Mouse (Mus musculus) intestine, postnatal 0 days (tissue): ENCODE results near the gene Iqgap1. TPM values are rescaled to one million over a fixed set of nuclear protein-coding genes. Genes with fewer than 3 reads are reported as not detected.

Source experiments
- ATAC-seq: fragments of 200-750 bp; cut with Nextera tagmentation; 2 replicates; pipeline ENCODE4 v1.8.0; 2017; ENCODE audit warnings: mild to moderate bottlenecking, moderate TSS enrichment, moderate library complexity
- H3K27ac ChIP-seq: fragments of 300-500 bp; sonication (generic); 2 replicates; pipeline ENCODE4 v1.5.1; 2014; ENCODE audit warnings: mild to moderate bottlenecking, low read depth, low read length, moderate library complexity
- H3K27me3 ChIP-seq: fragments of 300-500 bp; sonication (generic); replicated peaks from 2 replicates; pipeline ENCODE4 v1.6.1; 2014; ENCODE audit warnings: low read length, mixed read lengths; ENCODE audit not compliant: control insufficient read depth, insufficient read depth
- H3K36me3 ChIP-seq: fragments of 300-500 bp; sonication (generic); 2 replicates; pipeline ENCODE4 v1.6.1; 2014; ENCODE audit warnings: mild to moderate bottlenecking, moderate library complexity; ENCODE audit not compliant: control insufficient read depth, insufficient read depth
- H3K4me1 ChIP-seq: fragments of 300-500 bp; sonication (generic); replicated peaks from 2 replicates; pipeline ENCODE4 v1.6.1; 2014; ENCODE audit warnings: antibody characterized with exemption, low read length, mixed read lengths; ENCODE audit not compliant: control insufficient read depth, insufficient read depth
- H3K4me2 ChIP-seq: fragments of 300-500 bp; sonication (generic); replicated peaks from 2 replicates; pipeline ENCODE4 v1.6.1; 2014; ENCODE audit warnings: low read depth, mild to moderate bottlenecking, moderate library complexity
- H3K4me3 ChIP-seq: fragments of 300-500 bp; sonication (generic); 2 replicates; pipeline ENCODE4 v1.5.1; 2014; ENCODE audit warnings: low read depth, low read length
- H3K9ac ChIP-seq: fragments of 300-500 bp; sonication (generic); 2 replicates; pipeline ENCODE4 v1.6.1; 2014; ENCODE audit warnings: mild to moderate bottlenecking, low read depth, low read length
- H3K9me3 ChIP-seq: fragments of 300-500 bp; sonication (generic); 2 replicates; pipeline ENCODE4 v1.6.1; 2016; ENCODE audit warnings: mixed run types; ENCODE audit not compliant: control insufficient read depth
- CTCF ChIP-seq: sonication (generic); IDR thresholded peaks from 2 replicates; pipeline ENCODE4 v1.5.1; 2016; ENCODE audit warnings: low read depth, mild to moderate bottlenecking, control low read depth, antibody characterized with exemption, moderate library complexity
- WGBS: fragments of 180-500 bp; shearing (Covaris S2); extraction: QIAGEN DNeasy Blood & Tissue Kit; methylation state at CpG from one replicate; pipeline ENCODE4 v1.1.7; 2014; 5-methylcytosine and 5-hydroxymethylcytosine counted together
- polyA plus RNA-seq: library from polyadenylated mRNA; unstranded; fragments of >200 nt; fragmentation: Nextera tagmentation; extraction: Ambion mirVana; gene quantifications from 2 replicates; pipeline ENCODE4 v1.2.1, GENCODE M21; 2015

Iqgap1 gene
- polyA plus RNA-seq, 1 experiment from 2014 or later, result 32.3 TPM

DNA sequence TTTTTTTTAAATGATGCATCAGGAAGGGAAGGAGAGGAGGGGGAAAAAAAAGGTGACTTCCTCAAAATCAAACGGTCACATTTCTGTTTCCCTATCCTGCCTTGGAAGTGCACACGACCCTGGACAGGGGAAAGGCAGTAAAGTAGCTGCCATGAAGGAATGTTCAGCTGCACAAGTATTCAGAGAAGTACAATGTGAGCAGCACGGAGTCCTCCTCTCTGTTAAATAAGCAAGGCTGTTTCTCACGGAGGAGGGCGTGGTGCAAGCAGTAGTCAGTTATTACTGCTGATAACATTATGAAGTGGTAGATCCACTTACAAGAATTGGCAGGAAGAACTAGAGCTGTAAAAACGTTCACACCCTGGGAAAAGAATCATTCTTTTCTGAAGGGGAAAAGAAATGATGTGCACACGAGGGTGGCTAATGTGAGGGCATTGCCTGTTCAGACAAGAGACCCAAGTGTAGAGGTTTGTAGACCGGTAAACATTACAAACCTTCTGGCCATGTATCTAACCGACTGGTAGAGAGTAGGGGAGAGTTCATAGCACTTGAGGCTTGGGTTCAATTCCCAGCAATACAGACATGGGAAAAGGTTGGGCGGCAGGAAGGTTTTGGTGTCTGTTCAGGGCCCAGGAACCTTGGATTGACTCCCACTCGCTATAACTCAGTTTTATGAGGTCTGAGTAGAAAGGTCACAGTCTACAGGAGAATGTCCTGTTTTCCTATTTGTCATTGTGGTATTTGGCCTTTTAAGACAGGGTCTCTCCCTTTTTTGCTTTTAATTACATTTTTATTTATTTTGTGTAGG, 1.7 kb downstream of the Iqgap1 start:
- H3K36me3 ChIP-seq, result no peaks in the 10 kb centered on the region
- 27% methylated on average over 11 of the region's 11 CpGs for WGBS
- H3K9me3 ChIP-seq, result no peaks in the 10 kb centered on the region
- no peak for TF ChIP-seq CTCF
- peaks cover 6% of the 10 kb centered on the region; the same call in 1 of the 2 replicates for H3K4me1 ChIP-seq
- H3K9ac ChIP-seq, result no peak overlapping the region
- no peak overlapping the region for H3K4me3 ChIP-seq
- H3K4me2 ChIP-seq, result peak overlapping the region; percentile 38
- peak overlapping the region; percentile 54; the same call in 1 of the 2 replicates for H3K27ac ChIP-seq
- peak; percentile 83 for ATAC-seq
- H3K27me3 ChIP-seq, result no peaks in the 10 kb centered on the region

- H3K27me3 ChIP-seq, result no peaks in the 10 kb centered on the region
- no peak overlapping the region for H3K27ac ChIP-seq
- no peak for TF ChIP-seq CTCF
- H3K4me3 ChIP-seq, result no peak overlapping the region
- no peak overlapping the region for H3K4me2 ChIP-seq
- no peaks in the 10 kb centered on the region for H3K36me3 ChIP-seq
- H3K9me3 ChIP-seq, result no peaks in the 10 kb centered on the region
- ATAC-seq, result no peak
- 45% methylated on average over 4 of the region's 4 CpGs for WGBS
- no peak overlapping the region for H3K9ac ChIP-seq
- peaks cover 6% of the 10 kb centered on the region; the same call in 1 of the 2 replicates for H3K4me1 ChIP-seq
Observed at GRCm38 (mm10) chr7:80823267-80823666, 2.5 kb downstream of the Iqgap1 start.

- Histone ChIP-seq H3K4me1 (peaks cover 4% of the 10 kb centered on the region; the same call in 1 of the 2 replicates), H3K27me3 (no peaks in the 10 kb centered on the region), H3K9me3 (no peaks in the 10 kb centered on the region), H3K4me2 (no peak overlapping the region), H3K9ac (no peak overlapping the region), H3K4me3 (no peak overlapping the region), H3K27ac (no peak overlapping the region), H3K36me3 (no peaks in the 10 kb centered on the region)
- ATAC-seq, result no peak
- 68% methylated on average over 4 of the region's 4 CpGs for WGBS
- no peak for TF ChIP-seq CTCF
Observed at GRCm38 (mm10) chr7:80820838-80821237, 4.9 kb downstream of the Iqgap1 start.

DNA sequence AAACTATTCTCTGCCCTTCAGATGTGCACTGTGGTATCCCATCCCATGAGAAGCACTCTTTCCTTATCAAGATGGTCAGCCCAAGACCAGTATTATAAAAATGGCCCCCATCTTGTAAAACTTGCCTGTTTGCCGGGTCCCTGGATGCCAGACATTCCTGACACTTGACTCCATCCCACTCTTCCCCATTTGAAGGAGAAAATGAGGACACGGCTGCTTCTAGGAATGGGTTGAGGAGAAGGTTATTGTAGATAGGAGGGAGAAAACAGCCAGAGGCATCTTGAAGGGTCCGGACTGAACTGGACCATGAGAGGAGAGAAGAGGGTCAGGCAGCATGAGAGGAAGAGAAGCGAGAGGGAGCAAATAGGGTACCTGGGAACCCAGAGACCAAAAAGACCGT, 9.1 kb downstream of the Iqgap1 start:
- H3K27me3 ChIP-seq, result no peaks in the 10 kb centered on the region
- no peak overlapping the region for H3K4me2 ChIP-seq
- H3K9ac ChIP-seq, result no peak overlapping the region
- no peak for ATAC-seq
- H3K4me1 ChIP-seq, result no peaks in the 10 kb centered on the region
- no peaks in the 10 kb centered on the region for H3K9me3 ChIP-seq
- WGBS, result 64% methylated on average over 5 of the region's 5 CpGs
- no peak overlapping the region for H3K27ac ChIP-seq
- no peaks in the 10 kb centered on the region for H3K36me3 ChIP-seq
- no peak for TF ChIP-seq CTCF
- H3K4me3 ChIP-seq, result no peak overlapping the region

- TF ChIP-seq CTCF, result no peak
- Histone ChIP-seq H3K9me3 (no peaks in the 10 kb centered on the region), H3K4me3 (no peak overlapping the region), H3K36me3 (no peaks in the 10 kb centered on the region), H3K27me3 (no peaks in the 10 kb centered on the region), H3K9ac (no peak overlapping the region), H3K27ac (no peak overlapping the region), H3K4me1 (no peaks in the 10 kb centered on the region), H3K4me2 (no peak overlapping the region)
- 59% methylated on average over 4 of the region's 4 CpGs for WGBS
- ATAC-seq, result 0 out of 2 replicates have a peak, but pooled peaks have one; percentile 33
Observed at GRCm38 (mm10) chr7:80813397-80813796, 12.4 kb downstream of the Iqgap1 start.

DNA sequence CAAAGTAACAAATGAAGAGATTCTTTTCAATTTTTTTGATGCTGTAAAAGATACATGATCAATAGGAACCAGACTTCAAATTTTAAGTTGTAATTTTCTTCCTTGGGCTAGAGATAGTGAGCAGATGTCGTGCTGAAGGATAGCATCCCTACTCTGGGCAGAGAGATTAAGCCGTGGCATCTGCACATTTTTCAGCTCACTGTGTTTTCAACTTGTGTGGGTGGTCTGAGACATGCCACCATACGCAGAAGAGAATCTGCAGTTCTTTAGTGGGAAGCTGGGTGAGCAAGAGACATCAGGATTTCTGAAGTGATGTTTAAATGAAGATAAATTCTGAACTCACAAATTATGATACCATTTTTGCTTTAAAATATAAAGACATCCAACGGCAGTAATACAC, 19.4 kb downstream of the Iqgap1 start:
- no peak overlapping the region for H3K4me2 ChIP-seq
- no peak overlapping the region for H3K9ac ChIP-seq
- H3K36me3 ChIP-seq, result no peaks in the 10 kb centered on the region
- H3K27me3 ChIP-seq, result no peaks in the 10 kb centered on the region
- H3K4me1 ChIP-seq, result peaks cover 3% of the 10 kb centered on the region; the same call in 1 of the 2 replicates
- 72% methylated on average over 4 of the region's 4 CpGs for WGBS
- H3K4me3 ChIP-seq, result no peak overlapping the region
- ATAC-seq, result no peak
- no peak for TF ChIP-seq CTCF
- no peak overlapping the region for H3K27ac ChIP-seq
- no peaks in the 10 kb centered on the region for H3K9me3 ChIP-seq
